Mouse (Mus musculus): ENCODE data around the gene Sap18b. TPM values are rescaled to one million over a fixed set of nuclear protein-coding genes. Genes with fewer than 3 reads are reported as not detected.
"Not testable (repeated sequence)": the region's sequence is repeated elsewhere in the genome, so short reads cannot be mapped to it uniquely, and the experiment has no call there.

The Sap18b gene
- total RNA-seq, 2 experiments from 2014 or later: 84.4 to 96.1 TPM

DNA sequence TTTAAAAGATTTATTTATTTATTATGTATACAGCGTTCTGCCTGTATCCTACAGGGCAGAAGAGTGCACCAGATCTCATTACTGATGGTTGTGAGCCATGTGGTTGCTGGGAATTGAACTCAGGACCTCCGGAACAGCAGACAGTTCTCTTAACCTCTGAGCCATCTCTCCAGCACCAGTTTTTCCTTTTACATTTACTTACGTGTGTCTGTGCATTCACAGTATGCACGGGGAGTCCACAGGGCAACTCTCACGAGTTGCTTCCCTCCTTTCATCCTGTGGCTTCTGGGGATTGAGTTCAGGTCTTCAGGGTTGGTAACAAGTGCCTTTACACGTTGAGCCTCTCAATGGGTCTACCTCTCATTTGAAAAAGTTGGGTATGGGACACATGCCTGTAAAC is 29.0 kb downstream of the Sap18b start:
- DNase-seq (ENCODE audit: low spot score): no peak
- intact Hi-C loops (cut with DNase I): loop anchor here (5.0 kb wide), 1 partner anchor 33 kb away; the partner anchor contains the start of gene Got2

DNA sequence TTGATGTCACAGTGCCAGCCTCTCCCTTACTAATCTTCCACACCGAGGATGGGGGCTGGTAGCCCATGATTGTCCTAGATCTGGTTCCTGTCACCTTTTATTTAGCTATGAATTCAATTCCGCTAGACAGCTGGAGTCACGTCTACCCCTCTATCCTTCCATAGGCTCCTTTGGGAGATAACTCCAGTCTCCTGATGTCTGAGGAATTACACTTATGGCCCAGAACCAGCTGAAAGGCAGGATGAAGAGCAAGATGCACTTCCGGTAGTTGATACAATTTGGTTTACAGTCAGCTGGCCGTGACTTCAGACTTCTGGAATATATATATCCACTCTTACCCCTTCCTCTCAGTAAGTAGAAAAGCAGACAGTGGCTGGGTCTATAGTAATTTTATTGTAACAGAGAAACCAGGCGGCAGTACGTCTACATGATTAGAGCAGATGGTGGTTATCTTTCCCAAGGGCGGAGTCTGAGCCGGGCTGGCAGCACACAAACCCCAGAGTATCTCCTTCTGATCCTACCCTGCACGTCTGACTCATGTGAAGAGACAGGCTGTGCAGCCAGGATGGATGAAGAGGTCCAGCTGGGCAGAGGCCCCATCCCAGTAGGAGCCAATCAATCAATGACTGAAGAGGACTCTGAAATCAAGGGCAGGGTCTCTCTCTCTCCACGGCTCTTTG is 38.8 kb downstream of the Sap18b start:
- intact Hi-C loops (cut with DNase I); DNase-seq (ENCODE audit: low spot score): not testable (repeated sequence)

DNA sequence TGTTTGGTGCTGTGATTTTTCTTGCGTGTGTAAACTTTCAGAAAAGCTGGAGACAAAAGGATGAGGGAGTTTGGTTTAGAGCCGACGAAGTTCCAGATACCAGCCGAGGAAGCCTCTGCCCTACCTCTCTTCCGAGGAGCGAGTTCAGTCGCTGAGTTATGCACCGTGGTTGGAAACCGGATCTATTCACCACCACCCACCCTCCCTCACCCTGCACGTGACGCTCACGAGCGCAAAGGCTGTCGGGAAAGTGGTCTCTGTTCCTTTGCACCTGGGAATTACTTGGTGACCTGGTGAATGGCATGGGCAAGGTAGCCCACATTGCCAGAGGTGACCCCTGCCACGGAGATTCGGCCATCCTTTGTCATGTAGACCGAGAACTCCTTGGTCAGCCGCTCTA is 39.7 kb downstream of the Sap18b start:
- intact Hi-C loops (cut with DNase I); DNase-seq (ENCODE audit: low spot score): not testable (repeated sequence)

DNA sequence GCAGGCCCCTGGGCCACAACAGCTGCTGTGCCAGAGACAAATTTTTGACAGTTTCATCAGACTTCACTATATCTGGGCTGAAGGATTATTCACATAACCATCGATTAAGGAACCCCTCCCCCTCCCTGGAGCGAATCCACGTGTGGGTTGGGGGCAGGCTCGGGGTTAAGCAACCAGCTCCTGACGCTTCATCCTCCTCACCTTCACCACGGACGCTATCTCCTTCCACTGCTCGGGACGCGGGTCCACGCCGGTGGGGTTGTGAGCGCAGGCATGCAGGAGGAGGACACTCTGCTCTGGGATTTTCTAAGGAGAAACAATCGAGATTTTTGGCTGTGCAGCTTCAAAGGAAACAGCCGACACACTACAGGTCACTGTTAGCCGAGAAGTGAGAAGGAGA is 46.5 kb downstream of the Sap18b start:
- intact Hi-C loops (cut with DNase I): no loop called here
- DNase-seq (ENCODE audit: low spot score): no peak

DNA sequence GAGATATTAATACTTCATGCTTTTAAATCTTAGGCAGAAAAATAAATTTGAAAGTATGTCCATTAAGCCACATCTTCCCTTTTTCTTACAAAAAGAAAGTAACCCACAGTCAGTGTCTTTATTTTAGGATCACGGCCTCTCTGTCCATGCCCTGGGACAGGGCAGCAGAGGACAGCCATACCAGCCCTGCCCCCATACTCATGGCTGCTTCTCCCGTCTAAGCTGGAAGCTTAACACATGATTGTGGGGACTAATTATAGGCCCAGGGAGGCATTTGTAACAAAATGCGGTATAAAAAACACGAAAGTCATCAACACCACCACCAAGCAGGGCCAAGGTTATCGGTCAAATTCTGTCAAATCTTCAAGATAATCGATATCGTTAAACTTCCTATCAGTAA is 50.1 kb downstream of the Sap18b start:
- DNase-seq (ENCODE audit: low spot score): no peak
- intact Hi-C loops (cut with DNase I): no loop called here

Other genes starting within 250 kb of the Sap18b start
- not detected for gene Prss54, start 249.0 kb upstream of the Sap18b start, total RNA-seq (2021)
- gene Gins3, start 191.9 kb upstream of the Sap18b start, total RNA-seq (2021): 1 to 10 TPM in 1 of 2 experiments, under 1 TPM in 1; 0.88 to 1.3 TPM
- gene Ndrg4, start 148.4 kb upstream of the Sap18b start, total RNA-seq (2021): 100 to 1,000 TPM; 317 to 336 TPM
- 10 to 100 TPM; 14.1 to 15.1 TPM for gene Setd6, start 109.5 kb upstream of the Sap18b start, total RNA-seq (2021)
- 100 to 1,000 TPM; 109 to 130 TPM for gene Cnot1, start 17.9 kb upstream of the Sap18b start, total RNA-seq (2021)
- 10 to 100 TPM; 11.5 to 13.0 TPM for gene Slc38a7, start 28.2 kb downstream of the Sap18b start, total RNA-seq (2021)
- 100 to 1,000 TPM; 828 to 869 TPM for gene Got2, start 63.2 kb downstream of the Sap18b start, total RNA-seq (2021)

Data from heart, postnatal 25 days (tissue).